Mouse (Mus musculus): ENCODE results near the gene Ptprf. TPM values are rescaled to one million over a fixed set of nuclear protein-coding genes. Genes with fewer than 3 reads are reported as not detected.
A peak's percentile ranks its signal among the peaks of the same experiment; 100 is the strongest.

The Ptprf gene
- polyA plus RNA-seq, 1 experiment from 2014 or later = 79.8 TPM

GRCm38 (mm10) chr4:118254953-118255352 lies 36.3 kb downstream of the Ptprf start:
- no peak overlapping the region for H3K4me2 ChIP-seq

GRCm38 (mm10) chr4:118247323-118247722 lies 43.9 kb downstream of the Ptprf start:
- 79% methylated on average over 3 of the region's 3 CpGs for WGBS
- Histone ChIP-seq H3K4me2 (no peak overlapping the region), H3K4me3 (no peak overlapping the region), H3K9me3 (no peaks in the 10 kb centered on the region), H3K9ac (no peak overlapping the region), H3K4me1 (peaks cover 18% of the 10 kb centered on the region), H3K36me3 (peaks cover 90% of the 10 kb centered on the region), H3K27me3 (no peaks in the 10 kb centered on the region), H3K27ac (no peak overlapping the region)
- ATAC-seq (ENCODE audit: insufficient number of reproducible peaks, insufficient read depth, low FRiP score, low TSS enrichment, low read depth) = no peak

More at GRCm38 (mm10) chr4:118254953-118255352, 36.3 kb downstream of the Ptprf start:
- Histone ChIP-seq H3K27ac (no peak overlapping the region), H3K4me1 (peaks cover 4% of the 10 kb centered on the region), H3K36me3 (peaks cover 77% of the 10 kb centered on the region), H3K4me3 (no peak overlapping the region), H3K9ac (no peak overlapping the region), H3K9me3 (no peaks in the 10 kb centered on the region), H3K27me3 (no peaks in the 10 kb centered on the region)
- WGBS = 82% methylated on average over 5 of the region's 5 CpGs
- ATAC-seq (ENCODE audit: insufficient number of reproducible peaks, insufficient read depth, low FRiP score, low TSS enrichment, low read depth) = no peak

- Histone ChIP-seq H3K27ac (no peak overlapping the region), H3K4me3 (no peak overlapping the region), H3K9me3 (no peaks in the 10 kb centered on the region), H3K36me3 (peaks cover 84% of the 10 kb centered on the region), H3K4me1 (peaks cover 18% of the 10 kb centered on the region), H3K27me3 (no peaks in the 10 kb centered on the region), H3K4me2 (no peak overlapping the region), H3K9ac (no peak overlapping the region)
- WGBS = 77% methylated on average over 14 of the region's 14 CpGs
- ATAC-seq (ENCODE audit: insufficient number of reproducible peaks, insufficient read depth, low FRiP score, low TSS enrichment, low read depth) = no peak
Observed at GRCm38 (mm10) chr4:118245847-118246246, 45.4 kb downstream of the Ptprf start.

DNA sequence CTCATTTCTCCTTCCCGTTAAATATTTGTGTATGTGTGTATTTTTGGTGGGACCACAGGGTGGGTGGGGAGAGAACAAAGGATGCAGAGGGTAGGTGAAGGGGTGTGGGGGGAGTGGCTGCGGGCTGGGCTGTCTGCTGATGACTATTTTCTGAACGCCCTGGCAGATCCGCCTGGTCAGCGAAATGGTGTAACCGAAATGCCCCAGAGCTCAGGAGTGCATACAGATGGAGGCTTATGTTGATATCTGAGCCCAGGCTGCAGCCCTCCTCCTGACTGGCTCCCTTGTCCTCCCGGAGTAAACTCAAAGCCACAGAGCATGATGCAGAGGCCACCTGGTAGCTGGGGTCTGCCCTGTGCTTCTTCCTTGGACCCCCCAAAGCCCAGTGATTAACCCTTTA lies 47.4 kb downstream of the Ptprf start:
- peaks cover 68% of the 10 kb centered on the region for H3K36me3 ChIP-seq
- peak overlapping the region; percentile 27; the same call in 1 of the 2 replicates for H3K9ac ChIP-seq
- H3K4me3 ChIP-seq = no peak overlapping the region
- H3K9me3 ChIP-seq = no peaks in the 10 kb centered on the region
- no peak overlapping the region for H3K4me2 ChIP-seq
- ATAC-seq (ENCODE audit: insufficient number of reproducible peaks, insufficient read depth, low FRiP score, low TSS enrichment, low read depth) = no peak
- peaks cover 10% of the 10 kb centered on the region for H3K4me1 ChIP-seq
- H3K27me3 ChIP-seq = no peaks in the 10 kb centered on the region
- peak overlapping the region; percentile 62 for H3K27ac ChIP-seq
- 46% methylated on average over 7 of the region's 7 CpGs for WGBS

DNA sequence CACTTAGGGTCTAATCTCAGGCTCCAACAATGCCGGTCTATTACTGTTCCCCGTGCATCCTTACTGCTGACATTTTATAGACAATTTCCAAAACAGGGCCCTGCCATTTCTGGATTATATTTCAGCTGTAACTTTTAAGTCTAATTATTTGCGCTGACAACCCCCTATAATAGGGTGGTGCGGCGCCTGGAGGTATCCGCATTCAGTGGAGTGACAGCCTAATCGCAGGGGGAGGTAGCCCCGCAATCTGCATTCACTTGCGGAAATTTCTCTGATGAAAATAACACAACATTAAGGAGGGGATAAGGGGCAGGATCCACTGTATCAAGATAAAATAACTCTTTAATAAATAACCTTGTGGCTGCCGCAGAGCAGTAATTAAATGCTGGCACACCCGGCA lies 47.9 kb downstream of the Ptprf start:
- Histone ChIP-seq H3K9me3 (no peaks in the 10 kb centered on the region), H3K4me2 (no peak overlapping the region), H3K27ac (no peak overlapping the region), H3K4me1 (peaks cover 10% of the 10 kb centered on the region), H3K27me3 (no peaks in the 10 kb centered on the region), H3K4me3 (no peak overlapping the region), H3K36me3 (peaks cover 68% of the 10 kb centered on the region), H3K9ac (no peak overlapping the region)
- WGBS = 68% methylated on average over 11 of the region's 11 CpGs
- ATAC-seq (ENCODE audit: insufficient number of reproducible peaks, insufficient read depth, low FRiP score, low TSS enrichment, low read depth) = no peak

- H3K9ac ChIP-seq = no peak overlapping the region
- no peaks in the 10 kb centered on the region for H3K27me3 ChIP-seq
- WGBS = 87% methylated on average over 16 of the region's 16 CpGs
- H3K36me3 ChIP-seq = peaks cover 68% of the 10 kb centered on the region
- no peaks in the 10 kb centered on the region for H3K9me3 ChIP-seq
- no peak overlapping the region for H3K4me2 ChIP-seq
- H3K27ac ChIP-seq = no peak overlapping the region
- H3K4me1 ChIP-seq = peaks cover 10% of the 10 kb centered on the region
- H3K4me3 ChIP-seq = no peak overlapping the region
- no peak for ATAC-seq (ENCODE audit: insufficient number of reproducible peaks, insufficient read depth, low FRiP score, low TSS enrichment, low read depth)
Observed at GRCm38 (mm10) chr4:118239960-118240689, 51.1 kb downstream of the Ptprf start.

DNA sequence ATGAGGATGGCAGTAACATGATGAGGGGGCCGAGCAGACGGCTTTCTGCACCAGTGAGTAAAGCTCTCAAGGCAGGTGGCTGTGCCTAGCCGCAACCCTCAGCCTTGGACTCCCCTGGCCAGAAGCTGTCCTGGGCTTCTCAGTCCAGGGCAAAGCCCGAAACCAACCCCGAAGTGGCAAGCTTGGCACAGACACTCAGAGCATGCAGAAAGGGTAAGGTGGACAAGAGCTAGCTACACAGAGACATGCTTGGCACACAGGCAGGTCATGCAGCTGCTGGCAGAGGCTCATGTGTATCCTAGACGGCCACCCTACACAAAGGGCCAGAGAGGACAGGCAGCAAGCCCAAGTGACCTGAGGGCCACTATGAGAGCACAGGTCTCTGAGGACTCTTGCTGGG lies 52.5 kb downstream of the Ptprf start:
- Histone ChIP-seq H3K4me1 (0 out of 2 replicates have a peak, but pooled peaks cover under 1% of the 10 kb centered on the region), H3K4me3 (no peak overlapping the region), H3K9ac (0 out of 2 replicates have a peak overlapping the region, but pooled peaks have one; percentile 2), H3K36me3 (peaks cover 69% of the 10 kb centered on the region), H3K9me3 (no peaks in the 10 kb centered on the region), H3K27ac (no peak overlapping the region), H3K4me2 (no peak overlapping the region), H3K27me3 (no peaks in the 10 kb centered on the region)
- 92% methylated on average over 6 of the region's 6 CpGs for WGBS
- ATAC-seq (ENCODE audit: insufficient number of reproducible peaks, insufficient read depth, low FRiP score, low TSS enrichment, low read depth) = no peak

- no peaks in the 10 kb centered on the region for H3K27me3 ChIP-seq
- H3K4me1 ChIP-seq = no peaks in the 10 kb centered on the region
- 87% methylated on average over 9 of the region's 9 CpGs for WGBS
- no peaks in the 10 kb centered on the region for H3K9me3 ChIP-seq
- no peak overlapping the region for H3K4me3 ChIP-seq
- H3K4me2 ChIP-seq = no peak overlapping the region
- no peak for ATAC-seq (ENCODE audit: insufficient number of reproducible peaks, insufficient read depth, low FRiP score, low TSS enrichment, low read depth)
- no peak overlapping the region for H3K27ac ChIP-seq
- peaks cover 76% of the 10 kb centered on the region for H3K36me3 ChIP-seq
- H3K9ac ChIP-seq = no peak overlapping the region
Observed at GRCm38 (mm10) chr4:118236871-118237270, 54.3 kb downstream of the Ptprf start.

DNA sequence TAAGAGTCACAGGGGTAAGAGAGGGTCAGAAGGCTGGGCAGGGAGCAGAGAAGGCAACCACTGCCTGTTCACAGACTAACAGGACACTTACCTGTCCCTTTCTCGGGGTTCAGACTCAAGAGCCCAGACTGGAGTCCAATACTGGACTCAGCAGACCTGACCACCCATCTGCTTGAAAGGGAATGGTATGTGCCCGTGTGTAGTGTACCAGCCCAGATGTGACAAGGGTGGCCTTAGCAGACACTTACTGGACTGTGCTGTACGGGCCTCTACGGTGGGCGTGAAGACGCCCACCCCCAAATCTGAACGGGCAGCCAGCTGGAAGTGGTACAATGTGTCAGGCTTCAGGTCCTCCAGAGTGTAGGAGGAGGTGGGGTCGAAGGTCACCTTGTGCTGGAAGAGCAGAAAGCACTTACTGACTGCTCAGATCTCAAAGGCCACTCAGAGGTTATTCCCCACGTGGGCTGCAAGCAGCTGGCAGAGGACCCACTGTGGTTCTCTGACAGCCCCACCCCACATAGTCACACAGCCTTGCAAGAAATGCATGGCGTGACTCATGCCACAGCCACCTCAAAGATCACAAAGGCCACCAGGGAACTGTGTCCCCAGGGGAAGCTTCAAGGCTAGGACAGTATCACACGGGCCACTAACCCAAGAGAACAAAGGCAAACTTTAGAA lies 56.4 kb downstream of the Ptprf start:
- no peak overlapping the region for H3K4me2 ChIP-seq
- H3K9me3 ChIP-seq = no peaks in the 10 kb centered on the region
- H3K36me3 ChIP-seq = peaks cover 92% of the 10 kb centered on the region
- no peak; the same call in 1 of the 2 replicates for ATAC-seq (ENCODE audit: insufficient number of reproducible peaks, insufficient read depth, low FRiP score, low TSS enrichment, low read depth)
- no peaks in the 10 kb centered on the region for H3K27me3 ChIP-seq
- H3K4me3 ChIP-seq = no peak overlapping the region
- 58% methylated on average over 11 of the region's 11 CpGs for WGBS
- H3K4me1 ChIP-seq = peaks cover 3% of the 10 kb centered on the region; the same call in 1 of the 2 replicates
- no peak overlapping the region for H3K9ac ChIP-seq
- H3K27ac ChIP-seq = no peak overlapping the region

DNA sequence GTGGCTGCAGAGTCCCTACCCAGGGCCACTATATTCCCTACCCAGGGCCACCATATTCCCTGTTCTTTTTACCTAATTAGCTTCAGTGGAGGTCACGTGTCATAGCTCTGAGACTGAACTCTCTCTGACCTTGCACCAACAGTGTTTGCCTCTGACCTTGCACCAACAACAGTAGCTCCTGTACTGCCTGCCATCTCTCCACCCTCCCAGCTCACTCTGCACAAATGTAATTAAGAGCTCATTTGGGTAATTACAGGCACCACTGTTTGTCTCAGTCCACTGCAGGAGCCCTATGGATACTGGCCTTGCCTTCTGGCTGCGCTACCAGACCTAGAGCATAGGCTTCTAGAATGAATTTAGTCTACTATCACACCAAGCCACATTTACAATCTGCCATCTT lies 57.3 kb downstream of the Ptprf start:
- no peaks in the 10 kb centered on the region for H3K9me3 ChIP-seq
- no peak for ATAC-seq (ENCODE audit: insufficient number of reproducible peaks, insufficient read depth, low FRiP score, low TSS enrichment, low read depth)
- peaks cover 13% of the 10 kb centered on the region for H3K4me1 ChIP-seq
- H3K27ac ChIP-seq = no peak overlapping the region
- no peaks in the 10 kb centered on the region for H3K27me3 ChIP-seq
- peaks cover 99% of the 10 kb centered on the region for H3K36me3 ChIP-seq
- no peak overlapping the region for H3K4me2 ChIP-seq
- WGBS = 74% methylated on average over 2 of the region's 2 CpGs
- no peak overlapping the region for H3K4me3 ChIP-seq
- H3K9ac ChIP-seq = no peak overlapping the region

- H3K36me3 ChIP-seq = peaks cover 99% of the 10 kb centered on the region
- H3K4me3 ChIP-seq = no peak overlapping the region
- H3K9me3 ChIP-seq = no peaks in the 10 kb centered on the region
- no peak overlapping the region for H3K9ac ChIP-seq
- peaks cover 13% of the 10 kb centered on the region for H3K4me1 ChIP-seq
- 89% methylated on average over 6 of the region's 6 CpGs for WGBS
- no peak overlapping the region for H3K4me2 ChIP-seq
- H3K27ac ChIP-seq = no peak overlapping the region
- ATAC-seq (ENCODE audit: insufficient number of reproducible peaks, insufficient read depth, low FRiP score, low TSS enrichment, low read depth) = no peak
- no peaks in the 10 kb centered on the region for H3K27me3 ChIP-seq
Observed at GRCm38 (mm10) chr4:118231861-118232260, 59.3 kb downstream of the Ptprf start.

All from embryonic facial prominence, embryonic 13.5 days (tissue).